Mouse (Mus musculus) liver, embryonic 14.5 days (tissue): ENCODE measurements at regions not wholly inside any gene's neighbourhood (a gene's known extent, or its start where the extent isn't known, plus 50 kb on each side); places are given as distances from the start of the nearest gene placed in this dataset.

Experiments
- ATAC-seq: fragments of 200-750 bp; cut with Nextera tagmentation; 2 replicates; pipeline ENCODE4 v1.8.0; 2017; ENCODE audit warnings: moderate number of reproducible peaks, mild to moderate bottlenecking, moderate library complexity; ENCODE audit not compliant: insufficient read depth
- DNase-seq, 3 experiments: peaks; one replicate each; pipeline ENCODE4 v3.0.0-alpha.2; 2012 to 2013; ENCODE audit warnings: low read depth in 3 of 3, low spot score in 3 of 3
- H3K27ac ChIP-seq: fragments of 300-500 bp; sonication (generic); 2 replicates; pipeline ENCODE4 v1.5.1; 2014; ENCODE audit warnings: moderate library complexity, mild to moderate bottlenecking, control low read depth, inconsistent platforms
- H3K27me3 ChIP-seq: fragments of 300-500 bp; sonication (generic); 2 replicates; pipeline ENCODE4 v1.6.1; 2014; ENCODE audit warnings: mild to moderate bottlenecking, low read length, moderate library complexity; ENCODE audit not compliant: control insufficient read depth, insufficient read depth
- H3K36me3 ChIP-seq: fragments of 300-500 bp; sonication (generic); replicated peaks from 2 replicates; pipeline ENCODE4 v1.6.1; 2014; ENCODE audit warnings: low read depth; ENCODE audit not compliant: control insufficient read depth, insufficient read depth
- H3K4me1 ChIP-seq, 2 experiments: fragments of 200-500 bp in 1 of 2; fragments of 300-500 bp in 1 of 2; sonication (generic) in 1 of 2; replicated peaks; 2 replicates each; pipeline ENCODE4 v1.6.1; 2012 to 2014; ENCODE audit warnings: antibody characterized with exemption in 1 of 2, inconsistent platforms in 1 of 2, low read length in 1 of 2; ENCODE audit not compliant: control insufficient read depth in 2 of 2, insufficient read depth in 2 of 2
- H3K4me2 ChIP-seq: fragments of 300-500 bp; sonication (generic); 2 replicates; pipeline ENCODE4 v1.6.1; 2014; ENCODE audit warnings: low read depth, mild to moderate bottlenecking, control low read depth, moderate library complexity
- H3K4me3 ChIP-seq, 2 experiments: fragments of 200-500 bp in 1 of 2; fragments of 300-500 bp in 1 of 2; sonication (generic) in 1 of 2; 2 replicates each; pipeline ENCODE4 v1.5.1; 2012 to 2014; ENCODE audit warnings: low read depth in 2 of 2, low read length in 2 of 2, mild to moderate bottlenecking in 2 of 2, control low read depth in 1 of 2, inconsistent platforms in 1 of 2, moderate library complexity in 1 of 2; ENCODE audit not compliant: insufficient read depth in 1 of 2
- H3K9ac ChIP-seq: fragments of 300-500 bp; sonication (generic); replicated peaks from 2 replicates; pipeline ENCODE4 v1.6.1; 2014; ENCODE audit warnings: mild to moderate bottlenecking, control low read depth, moderate library complexity
- H3K9me3 ChIP-seq: fragments of 300-500 bp; sonication (generic); 2 replicates; pipeline ENCODE4 v1.6.1; 2016; ENCODE audit warnings: low read length, mixed read lengths; ENCODE audit not compliant: control insufficient read depth
- CTCF ChIP-seq: IDR thresholded peaks from 2 replicates; pipeline ENCODE4 v1.5.1; 2016; ENCODE audit warnings: antibody characterized with exemption, low read depth, control low read depth
- EP300 ChIP-seq: IDR thresholded peaks from 2 replicates; pipeline ENCODE4 v1.6.1; 2016; ENCODE audit warnings: antibody characterized with exemption, low read depth
- WGBS: fragments of 180-500 bp; shearing (Covaris S2); extraction: QIAGEN DNeasy Blood & Tissue Kit; methylation state at CpG from one replicate; pipeline ENCODE4 v1.1.7; 2014; ENCODE audit not compliant: insufficient replicate concordance; 5-methylcytosine and 5-hydroxymethylcytosine counted together

DNA sequence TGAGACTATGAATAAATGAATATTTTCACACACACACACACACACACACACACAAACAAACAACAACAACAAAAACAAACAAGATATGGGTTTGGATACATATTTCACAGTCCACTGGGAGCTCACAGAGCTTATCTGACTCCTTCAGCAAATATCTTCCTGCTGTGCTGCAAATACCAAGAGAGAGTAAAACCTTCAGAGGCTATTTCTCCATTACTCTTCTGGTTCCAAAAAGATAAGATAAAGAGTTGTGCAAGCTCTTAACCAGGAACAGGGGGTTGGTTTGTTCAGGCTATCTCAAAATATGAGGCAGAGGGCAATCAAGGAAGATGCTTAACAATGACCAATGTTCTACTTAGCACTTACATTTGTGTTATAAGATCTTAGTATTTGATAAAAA lies 416.1 kb upstream of the Nrp1 start:
- no peak for ATAC-seq
- no peaks in the 10 kb centered on the region for H3K9me3 ChIP-seq
- H3K27ac ChIP-seq = no peak overlapping the region
- no peaks in the 10 kb centered on the region for H3K27me3 ChIP-seq
- H3K36me3 ChIP-seq = no peaks in the 10 kb centered on the region
- H3K9ac ChIP-seq = no peak overlapping the region
- no peak overlapping the region for H3K4me2 ChIP-seq
- 0 out of 4 replicates have a peak, but pooled peaks cover 0 to 2% of the 10 kb centered on the region in 2 experiments for H3K4me1 ChIP-seq
- TF ChIP-seq EP300 = no peak
- TF ChIP-seq CTCF = no peak
- H3K4me3 ChIP-seq = no peak overlapping the region
- DNase-seq = no peak

DNA sequence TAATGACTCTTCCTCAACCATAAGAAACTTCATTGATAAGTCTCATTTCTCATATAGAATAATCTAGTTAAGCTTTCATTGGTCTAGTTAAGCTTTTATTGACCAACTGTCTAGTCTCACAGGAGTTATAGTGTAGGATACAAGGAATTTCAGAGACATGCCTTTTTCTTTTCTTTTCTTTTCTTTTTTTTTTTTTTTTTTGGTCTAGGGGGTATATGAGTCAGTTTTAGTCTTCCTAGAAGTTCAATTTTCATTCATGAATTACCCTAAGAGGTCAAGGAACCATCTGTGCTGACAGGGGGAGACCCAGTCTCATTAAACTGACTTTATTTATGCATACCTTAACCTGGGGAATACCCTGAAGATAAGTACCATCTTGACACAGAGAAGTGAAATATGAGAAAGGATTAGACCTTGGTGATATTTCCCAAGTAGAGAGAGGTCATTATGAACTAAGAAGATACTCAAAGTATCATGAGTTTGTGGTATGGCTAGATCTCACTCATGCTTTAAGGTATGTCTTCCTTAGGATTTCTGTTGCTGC lies 413.4 kb upstream of the Nrp1 start:
- no peak for DNase-seq
- Histone ChIP-seq H3K36me3 (no peaks in the 10 kb centered on the region), H3K9me3 (no peaks in the 10 kb centered on the region), H3K4me3 (no peak overlapping the region), H3K27ac (no peak overlapping the region), H3K9ac (no peak overlapping the region), H3K27me3 (no peaks in the 10 kb centered on the region), H3K4me1 (0 out of 4 replicates have a peak, but pooled peaks cover 0 to 2% of the 10 kb centered on the region in 2 experiments), H3K4me2 (no peak overlapping the region)
- TF ChIP-seq EP300 (no peak), CTCF (no peak)
- ATAC-seq = no peak

DNA sequence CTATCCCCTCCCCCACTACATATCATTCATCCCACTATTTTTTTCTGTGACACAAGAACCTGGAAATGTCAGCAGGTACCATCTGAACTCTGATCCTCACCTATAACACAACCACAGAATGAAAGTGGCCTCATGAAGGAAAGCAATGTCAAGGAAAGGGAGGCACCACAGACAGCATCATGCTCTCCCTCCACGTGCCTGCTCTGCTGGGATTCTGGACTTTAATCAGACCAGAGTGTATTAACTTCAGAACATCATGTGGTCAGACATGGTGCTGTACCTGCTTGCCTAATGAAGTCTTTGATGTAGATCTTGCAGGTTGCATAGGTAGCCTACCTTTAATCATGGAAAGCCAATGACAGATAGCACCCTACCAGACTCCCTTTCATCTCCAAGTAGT lies 400.8 kb upstream of the Nrp1 start:
- WGBS = 37% methylated on average over 1 of the region's 1 CpGs
- Histone ChIP-seq H3K36me3 (no peaks in the 10 kb centered on the region), H3K4me3 (no peak overlapping the region), H3K4me2 (no peak overlapping the region), H3K9me3 (no peaks in the 10 kb centered on the region), H3K9ac (no peak overlapping the region), H3K4me1 (no peaks in the 10 kb centered on the region), H3K27ac (no peak overlapping the region), H3K27me3 (no peaks in the 10 kb centered on the region)
- TF ChIP-seq CTCF = no peak
- no peak for TF ChIP-seq EP300
- DNase-seq = no peak
- no peak for ATAC-seq

GRCm38 (mm10) chr8:127958351-127959044 lies 399.9 kb upstream of the Nrp1 start:
- 62% methylated on average over 12 of the region's 12 CpGs for WGBS
- TF ChIP-seq EP300 (no peak), CTCF (no peak)
- Histone ChIP-seq H3K27me3 (no peaks in the 10 kb centered on the region), H3K4me2 (no peak overlapping the region), H3K9me3 (no peaks in the 10 kb centered on the region), H3K27ac (no peak overlapping the region), H3K4me1 (no peaks in the 10 kb centered on the region), H3K4me3 (no peak overlapping the region), H3K9ac (no peak overlapping the region), H3K36me3 (no peaks in the 10 kb centered on the region)
- DNase-seq (no peak), ATAC-seq (no peak)

DNA sequence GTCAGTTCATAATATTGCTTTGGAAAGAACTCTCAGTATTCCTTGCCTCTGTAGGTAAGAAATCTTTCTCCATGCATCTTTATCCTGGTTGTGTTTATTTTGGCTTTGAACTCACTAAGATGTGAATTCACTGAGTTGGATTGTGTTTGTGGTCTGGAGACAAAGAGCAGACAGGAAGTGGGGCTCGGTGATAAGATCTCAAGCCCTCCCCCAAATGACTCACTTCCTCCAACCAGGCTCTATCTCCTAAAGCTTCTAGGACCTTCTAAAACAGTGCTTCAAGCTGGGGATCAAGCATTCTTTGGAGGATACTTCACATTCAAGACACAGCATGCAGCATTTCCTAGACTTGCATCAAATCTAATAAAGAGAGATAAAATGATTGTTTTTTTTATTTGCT lies 395.5 kb upstream of the Nrp1 start:
- 3% methylated on average over 1 of the region's 1 CpGs for WGBS
- DNase-seq = no peak
- Histone ChIP-seq H3K9me3 (no peaks in the 10 kb centered on the region), H3K4me2 (no peak overlapping the region), H3K4me3 (no peak overlapping the region), H3K27me3 (no peaks in the 10 kb centered on the region), H3K27ac (no peak overlapping the region), H3K36me3 (no peaks in the 10 kb centered on the region), H3K4me1 (no peaks in the 10 kb centered on the region), H3K9ac (no peak overlapping the region)
- no peak for ATAC-seq
- TF ChIP-seq EP300 = no peak
- TF ChIP-seq CTCF = no peak
